Mouse (Mus musculus): ENCODE data around the gene Ipo4. TPM values are rescaled to one million over a fixed set of nuclear protein-coding genes. Genes with fewer than 3 reads are reported as not detected.
A peak's percentile ranks its signal among the peaks of the same experiment; 100 is the strongest.

The Ipo4 gene
- polyA plus RNA-seq, 1 experiment from 2014 or later = 86.1 TPM

DNA sequence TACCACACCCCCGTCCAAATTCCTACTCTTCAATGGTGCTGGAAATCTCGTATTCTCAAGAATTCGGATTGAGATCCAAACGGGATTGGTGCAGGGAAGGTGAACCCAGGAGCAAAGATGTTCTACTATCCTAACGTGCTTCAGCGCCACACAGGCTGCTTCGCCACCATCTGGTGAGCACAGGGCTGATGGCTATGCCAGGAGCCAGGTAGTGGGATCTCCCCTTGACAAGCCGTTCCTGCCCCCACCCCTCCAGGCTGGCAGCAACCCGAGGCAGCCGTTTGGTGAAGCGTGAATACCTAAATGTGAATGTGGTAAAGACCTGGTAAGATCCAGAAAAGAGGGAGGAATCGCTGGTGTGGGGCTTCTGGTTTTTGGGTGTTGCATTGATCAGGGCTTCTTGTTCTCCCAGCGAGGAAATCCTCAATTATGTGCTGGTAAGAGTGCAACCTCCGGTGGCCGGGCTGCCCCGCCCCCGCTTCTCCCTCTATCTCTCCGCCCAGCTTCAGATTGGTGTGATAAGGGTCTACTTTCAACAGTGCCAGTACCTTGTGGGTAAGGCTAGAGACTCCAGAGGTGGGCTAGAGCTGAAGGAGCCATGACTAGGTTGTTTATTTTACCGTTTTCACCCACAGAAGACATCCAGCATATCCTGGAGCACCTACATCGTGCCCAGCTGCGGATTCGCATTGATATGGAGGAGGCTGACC is 17.1 kb downstream of the Ipo4 start:
- peak; percentile 51; the same call in 1 of the 2 replicates for ATAC-seq (ENCODE audit: low FRiP score)
- Histone ChIP-seq H3K27ac (peak overlapping the region; percentile 12; the same call in 1 of the 2 replicates), H3K4me1 (replicated peaks) (peaks cover 4% of the 10 kb centered on the region; the same call in 1 of the 2 replicates), H3K4me3 (peak overlapping the region; percentile 33), H3K9me3 (no peaks in the 10 kb centered on the region), H3K36me3 (peaks cover 8% of the 10 kb centered on the region), H3K9ac (peak overlapping the region; percentile 46), H3K4me2 (peak overlapping the region; percentile 42), H3K27me3 (no peaks in the 10 kb centered on the region)
- WGBS = 51% methylated on average over 22 of the region's 22 CpGs

DNA sequence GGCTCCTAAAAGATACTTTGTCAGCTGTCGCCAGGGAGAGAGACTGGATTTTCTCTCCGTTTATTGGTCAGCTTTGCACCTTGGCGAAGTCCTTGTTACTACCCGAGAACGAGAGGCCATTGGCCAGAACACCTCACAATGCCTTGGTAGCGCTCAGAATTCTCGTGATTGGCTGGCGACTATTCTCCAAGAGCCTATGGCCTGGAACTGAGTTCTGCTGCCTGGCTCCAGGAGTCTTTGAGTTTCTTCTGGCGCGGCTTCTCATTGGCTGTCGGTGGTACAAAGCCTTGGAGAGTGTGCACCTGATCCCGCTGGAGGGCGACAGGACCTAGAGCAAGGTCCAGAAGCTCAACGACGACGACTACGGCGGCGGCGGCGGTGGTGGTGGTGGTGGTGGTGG is 17.9 kb downstream of the Ipo4 start, which contains the start of gene Rec8:
Gene Rec8 (plus strand): TSS at position 216 of the 400 bp plus-strand sequence.
- Histone ChIP-seq H3K9me3 (no peaks in the 10 kb centered on the region), H3K4me2 (peak within 1 kb of the TSS; percentile 42), H3K27ac (peak within 1 kb of the TSS; percentile 12; the same call in 1 of the 2 replicates), H3K4me3 (peak within 1 kb of the TSS; percentile 33), H3K4me1 (replicated peaks) (peaks cover 4% of the 10 kb centered on the region; the same call in 1 of the 2 replicates), H3K27me3 (no peaks in the 10 kb centered on the region), H3K9ac (peak within 1 kb of the TSS; percentile 46), H3K36me3 (peaks cover 1% of the 10 kb centered on the region; the same call in 1 of the 2 replicates)
- ATAC-seq (ENCODE audit: low FRiP score) = peak; percentile 91
- WGBS = 20% methylated on average over 21 of the region's 21 CpGs

DNA sequence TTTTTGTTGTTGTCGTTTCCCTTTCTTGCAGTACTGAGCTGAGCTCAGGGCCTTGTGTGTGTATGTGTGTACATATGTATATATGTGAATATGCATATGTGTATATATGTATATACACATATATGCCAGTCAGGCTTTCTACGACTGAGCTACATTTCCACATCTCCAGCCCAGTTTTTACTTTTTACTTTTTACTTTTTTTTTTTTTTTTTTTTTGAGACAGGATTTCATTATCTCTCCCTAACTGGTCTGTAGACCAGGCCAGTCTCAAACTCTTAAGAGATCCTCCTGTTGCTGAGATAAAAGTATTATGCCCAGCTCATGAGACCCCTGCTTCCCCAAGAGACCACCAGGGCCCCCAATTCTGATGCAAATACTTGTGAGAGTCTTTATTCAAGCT is 18.9 kb downstream of the Ipo4 start:
- no peak overlapping the region for H3K4me3 ChIP-seq
- H3K27me3 ChIP-seq = no peaks in the 10 kb centered on the region
- no peak overlapping the region for H3K4me2 ChIP-seq
- H3K9ac ChIP-seq = no peak overlapping the region
- 87% methylated on average over 2 of the region's 2 CpGs for WGBS
- no peaks in the 10 kb centered on the region for H3K36me3 ChIP-seq
- H3K27ac ChIP-seq = no peak overlapping the region
- ATAC-seq (ENCODE audit: low FRiP score) = no peak
- H3K9me3 ChIP-seq = no peaks in the 10 kb centered on the region
- peaks cover 4% of the 10 kb centered on the region; the same call in 1 of the 2 replicates for H3K4me1 ChIP-seq (replicated peaks)

DNA sequence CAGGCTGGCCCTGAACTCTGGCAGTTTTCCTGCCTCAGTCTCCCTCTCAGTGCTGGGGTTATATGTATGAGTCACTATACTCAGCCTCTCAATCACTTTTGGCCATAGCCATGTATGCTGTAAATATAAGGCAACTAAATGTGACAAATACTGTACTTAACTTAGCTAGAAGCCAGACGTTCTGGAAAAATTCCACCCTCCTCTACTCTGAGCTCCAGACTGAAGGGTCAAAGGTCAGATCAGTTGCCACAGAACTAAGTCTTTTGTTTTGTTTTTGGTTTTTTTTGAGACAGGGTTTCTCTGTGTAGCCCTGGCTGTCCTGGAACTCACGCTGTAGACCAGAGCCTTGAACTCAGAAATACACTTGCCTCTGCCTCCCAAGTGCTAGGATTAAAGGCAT is 19.9 kb downstream of the Ipo4 start:
- H3K9me3 ChIP-seq = no peaks in the 10 kb centered on the region
- peaks cover 4% of the 10 kb centered on the region; the same call in 1 of the 2 replicates for H3K4me1 ChIP-seq (replicated peaks)
- 38% methylated on average over 2 of the region's 2 CpGs for WGBS
- ATAC-seq (ENCODE audit: low FRiP score) = no peak
- H3K27me3 ChIP-seq = no peaks in the 10 kb centered on the region
- no peak overlapping the region for H3K4me3 ChIP-seq
- H3K9ac ChIP-seq = no peak overlapping the region
- 0 out of 2 replicates have a peak, but pooled peaks cover 2% of the 10 kb centered on the region for H3K36me3 ChIP-seq
- no peak overlapping the region for H3K27ac ChIP-seq
- H3K4me2 ChIP-seq = no peak overlapping the region

DNA sequence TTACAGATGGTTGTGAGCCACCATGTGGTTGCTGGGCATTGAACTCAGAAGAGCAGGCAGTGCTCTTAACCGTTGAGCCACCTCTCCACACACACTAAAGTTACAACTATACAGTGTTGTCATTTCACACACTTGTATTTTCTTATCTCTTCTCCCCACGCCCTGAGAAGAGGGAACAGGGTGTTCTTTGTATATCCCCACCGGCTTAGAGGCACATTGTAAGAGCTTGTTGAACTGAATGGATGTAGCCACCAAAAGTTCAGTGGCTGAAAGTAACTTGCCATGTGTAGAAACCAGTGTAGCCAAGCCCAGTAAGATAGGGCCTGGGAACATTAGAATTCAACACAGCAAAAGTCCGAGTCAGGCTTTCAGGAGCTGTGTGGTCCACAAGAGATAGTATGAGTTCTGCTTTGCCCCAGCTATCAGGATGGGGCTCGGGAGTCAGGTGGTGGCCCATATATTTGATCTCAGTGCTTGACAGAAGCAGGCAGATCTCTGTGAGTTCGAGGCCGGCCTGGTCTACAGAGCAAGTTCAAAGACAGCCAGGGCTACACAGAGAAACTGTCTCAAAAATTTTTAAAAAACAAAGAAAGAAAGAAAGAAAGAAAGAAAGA is 21.1 kb downstream of the Ipo4 start:
- 85% methylated on average over 7 of the region's 7 CpGs for WGBS
- H3K4me2 ChIP-seq = no peak overlapping the region
- H3K4me3 ChIP-seq = no peak overlapping the region
- H3K36me3 ChIP-seq = peaks cover 10% of the 10 kb centered on the region
- no peak overlapping the region for H3K9ac ChIP-seq
- H3K27ac ChIP-seq = no peak overlapping the region
- peaks cover 4% of the 10 kb centered on the region; the same call in 1 of the 2 replicates for H3K4me1 ChIP-seq (replicated peaks)
- no peak for ATAC-seq (ENCODE audit: low FRiP score)
- H3K27me3 ChIP-seq = no peaks in the 10 kb centered on the region
- H3K9me3 ChIP-seq = no peaks in the 10 kb centered on the region

DNA sequence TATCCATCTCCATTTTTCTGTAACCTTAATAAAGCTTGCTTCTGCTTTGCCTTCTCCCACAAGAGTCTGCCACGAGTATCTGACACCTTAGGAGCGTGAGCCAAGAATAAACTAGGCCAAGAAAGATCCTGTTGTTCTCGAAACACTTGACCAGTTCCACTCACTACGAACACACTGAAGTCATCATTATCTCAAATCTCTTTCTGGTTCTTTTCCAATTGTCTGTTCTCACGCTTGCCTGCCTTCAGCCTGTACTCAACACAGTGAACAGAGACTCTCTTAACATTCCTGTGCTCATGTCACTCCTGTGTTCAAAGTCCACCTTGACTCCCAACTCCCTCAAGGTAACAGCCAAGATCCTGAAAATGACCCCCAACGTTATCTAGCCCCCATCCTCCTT is 22.4 kb downstream of the Ipo4 start:
- H3K4me3 ChIP-seq = no peak overlapping the region
- no peak for ATAC-seq (ENCODE audit: low FRiP score)
- H3K9ac ChIP-seq = no peak overlapping the region
- 74% methylated on average over 6 of the region's 6 CpGs for WGBS
- no peak overlapping the region for H3K4me2 ChIP-seq
- no peaks in the 10 kb centered on the region for H3K4me1 ChIP-seq (replicated peaks)
- no peaks in the 10 kb centered on the region for H3K9me3 ChIP-seq
- H3K27ac ChIP-seq = no peak overlapping the region
- H3K36me3 ChIP-seq = peaks cover 23% of the 10 kb centered on the region
- no peaks in the 10 kb centered on the region for H3K27me3 ChIP-seq

DNA sequence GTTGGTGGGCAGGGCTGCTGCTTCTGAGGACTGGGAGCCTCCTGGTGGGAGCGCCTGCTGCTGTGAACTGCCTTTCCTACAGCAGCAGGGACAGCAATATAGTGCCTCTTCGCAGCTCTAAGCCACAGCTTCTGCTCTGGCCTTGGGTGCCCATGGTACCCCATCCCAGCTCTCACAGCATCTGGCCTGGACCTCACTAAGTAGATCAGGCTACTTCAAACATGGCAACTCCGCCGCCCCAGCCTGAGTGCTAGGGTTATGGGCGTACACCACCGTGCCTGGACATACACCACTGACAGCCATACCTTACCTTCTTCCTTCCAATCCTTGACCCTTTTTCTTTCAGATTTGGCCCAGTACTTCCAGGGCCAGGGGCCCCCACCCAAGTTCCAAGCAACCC is 27.4 kb downstream of the Ipo4 start:
- no peak overlapping the region for H3K4me3 ChIP-seq
- no peaks in the 10 kb centered on the region for H3K27me3 ChIP-seq
- no peak overlapping the region for H3K9ac ChIP-seq
- no peak for ATAC-seq (ENCODE audit: low FRiP score)
- no peak overlapping the region for H3K27ac ChIP-seq
- no peak overlapping the region for H3K4me2 ChIP-seq
- H3K36me3 ChIP-seq = peaks cover 60% of the 10 kb centered on the region
- H3K4me1 ChIP-seq (replicated peaks) = peaks cover 6% of the 10 kb centered on the region
- WGBS = 95% methylated on average over 6 of the region's 6 CpGs
- H3K9me3 ChIP-seq = no peaks in the 10 kb centered on the region

DNA sequence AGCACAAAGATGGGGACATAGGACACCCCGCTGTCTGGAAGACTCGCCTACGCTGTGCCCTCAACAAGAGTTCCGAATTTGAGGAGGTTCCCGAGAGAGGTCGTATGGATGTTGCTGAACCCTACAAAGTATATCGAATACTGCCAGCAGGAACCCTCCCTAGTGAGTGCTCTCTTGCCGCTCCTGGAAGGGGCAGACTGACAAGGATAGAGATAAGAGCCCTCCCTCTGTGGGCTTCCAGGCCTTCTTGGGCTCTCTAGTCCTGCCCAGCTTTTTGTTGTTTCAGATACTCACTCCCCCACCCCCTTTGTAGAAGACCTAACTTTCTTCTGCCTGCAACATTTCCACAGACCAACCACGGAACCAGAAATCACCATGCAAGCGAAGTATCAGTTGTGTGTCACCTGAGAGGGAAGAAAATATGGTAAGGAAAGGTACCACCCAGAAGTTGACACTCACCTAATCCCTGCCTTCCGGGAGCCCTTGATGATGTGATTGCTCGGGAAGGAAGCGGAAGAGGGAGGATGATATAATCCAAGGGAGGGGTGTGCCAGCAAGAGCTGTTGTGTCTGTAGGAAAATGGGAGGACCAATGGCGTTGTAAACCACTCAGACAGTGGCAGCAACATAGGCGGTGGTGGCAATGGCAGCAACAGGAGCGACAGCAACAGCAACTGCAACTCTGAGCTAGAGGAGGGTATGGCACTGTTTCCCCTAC is 29.9 kb downstream of the Ipo4 start:
- Histone ChIP-seq H3K4me1 (replicated peaks) (peaks cover 6% of the 10 kb centered on the region), H3K36me3 (peaks cover 83% of the 10 kb centered on the region), H3K4me2 (no peak overlapping the region), H3K9me3 (no peaks in the 10 kb centered on the region), H3K4me3 (no peak overlapping the region), H3K27me3 (no peaks in the 10 kb centered on the region), H3K9ac (no peak overlapping the region), H3K27ac (no peak overlapping the region)
- no peak for ATAC-seq (ENCODE audit: low FRiP score)
- 94% methylated on average over 16 of the region's 16 CpGs for WGBS

DNA sequence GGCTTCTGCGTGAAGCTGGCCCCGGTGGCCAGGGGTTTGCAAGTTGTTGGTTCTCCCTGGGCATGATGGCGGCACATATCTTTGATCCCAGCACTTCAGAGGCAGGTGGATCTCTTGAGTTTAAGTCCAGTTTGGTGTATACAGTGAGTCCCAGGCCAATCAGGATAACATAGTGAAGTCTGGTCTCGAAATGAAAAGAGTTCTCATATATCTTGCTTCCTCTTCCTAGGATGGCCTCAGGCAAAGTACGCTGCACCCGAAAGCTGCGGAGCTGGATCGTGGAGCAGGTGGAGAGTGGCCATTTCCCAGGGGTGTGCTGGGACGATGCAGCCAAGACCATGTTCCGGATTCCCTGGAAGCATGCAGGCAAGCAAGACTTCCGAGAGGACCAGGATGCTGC is 30.9 kb downstream of the Ipo4 start:
- H3K36me3 ChIP-seq = peaks cover 87% of the 10 kb centered on the region
- H3K9me3 ChIP-seq = no peaks in the 10 kb centered on the region
- 91% methylated on average over 11 of the region's 11 CpGs for WGBS
- peaks cover 6% of the 10 kb centered on the region for H3K4me1 ChIP-seq (replicated peaks)
- no peak overlapping the region for H3K27ac ChIP-seq
- no peak overlapping the region for H3K4me2 ChIP-seq
- no peak for ATAC-seq (ENCODE audit: low FRiP score)
- H3K9ac ChIP-seq = no peak overlapping the region
- H3K4me3 ChIP-seq = no peak overlapping the region
- H3K27me3 ChIP-seq = no peaks in the 10 kb centered on the region

DNA sequence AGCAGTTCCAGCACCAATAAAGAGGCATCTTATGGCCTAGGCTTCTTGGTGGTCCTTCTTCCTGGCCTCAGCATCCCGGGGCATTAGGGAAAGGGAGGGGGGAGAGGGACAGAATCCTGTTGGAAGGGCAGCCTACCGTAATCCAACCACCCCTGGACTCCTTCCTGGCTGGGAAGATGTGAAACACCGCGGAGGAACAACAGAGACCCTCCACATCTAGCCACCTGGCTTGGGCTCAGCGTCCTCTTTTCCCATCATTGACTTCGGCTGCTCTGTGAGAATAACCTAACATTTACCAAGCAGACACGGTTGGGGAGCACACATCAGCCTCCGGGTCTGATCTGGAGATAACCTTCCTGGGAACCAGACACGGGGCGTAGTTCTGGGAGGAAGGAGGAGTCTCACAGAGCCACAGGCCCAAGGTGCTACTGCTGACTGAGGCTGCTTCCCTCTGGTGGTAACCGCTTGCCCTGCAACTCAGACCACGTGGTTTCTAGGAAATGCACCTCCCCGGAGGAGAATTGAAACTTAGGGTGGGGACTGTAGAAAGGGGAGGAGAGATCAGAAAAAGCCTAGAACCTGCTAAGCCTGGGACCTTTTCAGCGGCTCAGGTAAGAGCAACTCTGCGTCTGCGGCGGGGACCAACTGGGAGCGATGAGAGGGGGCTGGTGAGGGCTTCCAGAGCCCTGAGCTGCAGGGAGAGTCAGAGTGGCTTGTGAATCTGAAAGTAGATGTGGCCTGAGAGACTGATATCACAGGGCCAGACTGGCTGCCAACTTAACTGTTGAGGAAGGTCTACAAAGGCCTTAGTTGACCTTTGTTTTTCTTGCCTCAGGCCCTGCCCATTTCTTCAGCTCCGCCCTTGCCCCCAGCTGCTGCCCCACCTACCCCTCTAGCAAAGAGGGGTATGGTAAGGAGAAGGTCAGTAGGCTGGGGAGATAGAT is 31.9 kb downstream of the Ipo4 start:
- peak overlapping the region; percentile 34 for H3K4me2 ChIP-seq
- H3K9me3 ChIP-seq = no peaks in the 10 kb centered on the region
- peaks cover 6% of the 10 kb centered on the region for H3K4me1 ChIP-seq (replicated peaks)
- peaks cover 87% of the 10 kb centered on the region for H3K36me3 ChIP-seq
- H3K27ac ChIP-seq = peak overlapping the region; percentile 35
- peak overlapping the region; percentile 15 for H3K4me3 ChIP-seq
- peak; percentile 86 for ATAC-seq (ENCODE audit: low FRiP score)
- peak overlapping the region; percentile 2; the same call in 1 of the 2 replicates for H3K9ac ChIP-seq
- H3K27me3 ChIP-seq = no peaks in the 10 kb centered on the region
- 25% methylated on average over 19 of the region's 19 CpGs for WGBS

DNA sequence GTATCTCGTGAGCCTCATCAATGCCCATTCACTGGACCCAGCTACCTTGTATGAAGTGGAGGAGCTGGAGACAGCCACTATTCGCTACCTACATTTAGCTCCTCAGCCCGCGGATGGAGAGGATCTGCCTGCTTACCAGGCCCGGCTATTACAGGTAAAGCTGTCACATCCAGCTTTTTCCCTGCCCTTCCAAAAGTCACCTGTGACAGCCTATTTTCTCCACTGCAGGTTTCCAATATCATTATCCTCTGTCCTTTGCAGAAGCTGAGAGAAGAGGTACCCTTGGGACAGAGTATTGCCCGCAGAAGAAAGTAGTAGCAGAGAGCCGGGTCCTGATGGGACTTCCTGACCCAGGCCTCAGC is 32.5 kb downstream of the Ipo4 start, which contains the start of gene Irf9:
Gene Irf9 (plus strand): TSS at position 301 of the 362 bp plus-strand sequence.
- Histone ChIP-seq H3K27ac (peak within 1 kb of the TSS; percentile 35), H3K27me3 (no peaks in the 10 kb centered on the region), H3K36me3 (peaks cover 87% of the 10 kb centered on the region), H3K9me3 (no peaks in the 10 kb centered on the region), H3K4me2 (peak within 1 kb of the TSS; percentile 34), H3K4me1 (replicated peaks) (peaks cover 6% of the 10 kb centered on the region), H3K9ac (peak within 1 kb of the TSS; percentile 2; the same call in 1 of the 2 replicates), H3K4me3 (peak within 1 kb of the TSS; percentile 15)
- no peak for ATAC-seq (ENCODE audit: low FRiP score)
- WGBS = 88% methylated on average over 7 of the region's 7 CpGs

Measured in hindbrain, embryonic 13.5 days (tissue).